Mouse (Mus musculus) lung, embryonic 16.5 days (tissue): ENCODE measurements around the gene Calr. TPM values are rescaled to one million over a fixed set of nuclear protein-coding genes. Genes with fewer than 3 reads are reported as not detected.

Experiments
- ATAC-seq: fragments of 200-750 bp; cut with Nextera tagmentation; 2 replicates; pipeline ENCODE4 v1.8.0; 2017; ENCODE audit warnings: low read depth, mild to moderate bottlenecking, moderate library complexity
- H3K27ac ChIP-seq: fragments of 300-500 bp; sonication (generic); 2 replicates; pipeline ENCODE4 v1.5.1; 2014; ENCODE audit warnings: mild to moderate bottlenecking, control low read depth, low read length
- H3K27me3 ChIP-seq: fragments of 300-500 bp; sonication (generic); 2 replicates; pipeline ENCODE4 v1.6.1; 2014; ENCODE audit warnings: low read depth, low read length, mixed read lengths; ENCODE audit not compliant: control insufficient read depth, insufficient read depth
- H3K36me3 ChIP-seq: fragments of 300-500 bp; sonication (generic); 2 replicates; pipeline ENCODE4 v1.6.1; 2014; ENCODE audit warnings: low read length; ENCODE audit not compliant: control insufficient read depth, insufficient read depth
- H3K4me1 ChIP-seq: fragments of 300-500 bp; sonication (generic); replicated peaks from 2 replicates; pipeline ENCODE4 v1.6.1; 2014; ENCODE audit warnings: low read length, mixed read lengths; ENCODE audit not compliant: control insufficient read depth, insufficient read depth
- H3K4me2 ChIP-seq: fragments of 300-500 bp; sonication (generic); 2 replicates; pipeline ENCODE4 v1.6.1; 2014; ENCODE audit warnings: low read depth, low read length, control low read depth
- H3K4me3 ChIP-seq: fragments of 300-500 bp; sonication (generic); 2 replicates; pipeline ENCODE4 v1.5.1; 2014; ENCODE audit warnings: mild to moderate bottlenecking, low read length, control low read depth
- H3K9ac ChIP-seq: fragments of 300-500 bp; sonication (generic); 2 replicates; pipeline ENCODE4 v1.6.1; 2014; ENCODE audit warnings: low read length, control low read depth
- H3K9me3 ChIP-seq: fragments of 300-500 bp; sonication (generic); 2 replicates; pipeline ENCODE4 v1.6.1; 2016; ENCODE audit warnings: low read length; ENCODE audit not compliant: control insufficient read depth
- WGBS: fragments of 180-500 bp; shearing (Covaris S2); extraction: QIAGEN DNeasy Blood & Tissue Kit; methylation state at CpG from one replicate; pipeline ENCODE4 v1.1.7; 2014; 5-methylcytosine and 5-hydroxymethylcytosine counted together
- polyA plus RNA-seq: library from polyadenylated mRNA; unstranded; fragments of >200 nt; fragmentation: Nextera tagmentation; extraction: Ambion mirVana; gene quantifications from 2 replicates; pipeline ENCODE4 v1.2.1, GENCODE M21; 2015

Calr gene
- polyA plus RNA-seq, 1 experiment from 2014 or later, result 996 TPM

DNA sequence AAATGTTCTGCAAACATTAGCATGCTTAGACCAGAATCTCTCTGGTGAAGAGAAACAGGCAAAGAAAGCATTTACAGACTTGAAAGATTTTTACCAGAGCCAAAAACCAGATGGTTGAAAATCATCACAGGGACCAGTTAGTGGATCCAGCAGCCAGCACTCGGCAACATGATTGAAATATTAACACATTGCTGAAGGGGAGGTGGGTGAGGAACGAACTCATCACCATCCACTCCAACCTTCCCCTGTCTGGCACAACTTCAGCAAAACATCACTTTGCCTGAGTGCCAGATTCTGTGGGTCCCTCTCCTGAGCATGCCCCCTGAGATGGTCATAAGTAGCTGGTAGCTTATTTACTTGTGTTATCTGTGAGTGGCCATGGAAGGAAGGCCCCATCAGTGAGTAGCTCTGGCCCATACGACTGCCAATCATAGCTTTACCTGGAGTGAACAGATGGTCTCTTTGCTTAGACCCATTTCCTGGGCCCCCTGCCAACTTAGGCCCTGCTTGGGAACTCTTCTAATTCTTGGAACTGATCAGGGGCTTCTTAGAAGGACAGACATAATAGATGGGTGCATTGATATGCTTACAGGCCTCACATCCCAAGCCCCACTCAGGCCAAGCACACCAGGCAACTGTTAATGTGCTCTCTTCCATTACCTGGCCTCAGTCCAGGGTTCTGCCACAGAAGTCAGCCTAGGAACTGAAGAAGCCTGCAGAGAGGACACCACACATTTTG lies 30.7 kb upstream of the Calr start:
- Histone ChIP-seq H3K4me2 (no peak overlapping the region), H3K27me3 (no peaks in the 10 kb centered on the region), H3K27ac (no peak overlapping the region), H3K9me3 (no peaks in the 10 kb centered on the region), H3K36me3 (no peaks in the 10 kb centered on the region), H3K4me3 (no peak overlapping the region), H3K4me1 (peaks cover 6% of the 10 kb centered on the region), H3K9ac (no peak overlapping the region)
- no peak for ATAC-seq
- WGBS, result 67% methylated on average over 3 of the region's 3 CpGs

DNA sequence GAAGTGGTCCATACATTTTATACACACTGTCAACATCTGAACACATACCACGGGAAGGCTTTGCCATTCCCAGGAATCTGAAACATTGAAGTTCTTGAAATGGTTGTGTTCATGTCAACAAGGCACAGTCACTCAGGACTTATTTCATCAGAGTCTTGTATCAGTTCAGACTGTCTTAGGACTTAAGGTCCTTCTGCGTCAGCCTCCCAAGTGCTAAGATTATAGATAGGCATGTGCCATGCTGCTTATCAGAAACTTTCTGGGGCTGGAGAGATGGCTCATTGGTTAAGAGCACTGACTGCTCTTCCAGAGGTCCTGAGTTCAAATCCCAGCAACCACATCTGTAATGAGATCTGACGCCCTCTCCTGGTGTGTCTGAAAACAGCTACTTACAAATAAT lies 27.6 kb upstream of the Calr start:
- ATAC-seq, result no peak
- Histone ChIP-seq H3K27ac (no peak overlapping the region), H3K27me3 (no peaks in the 10 kb centered on the region), H3K9ac (no peak overlapping the region), H3K4me1 (peaks cover 11% of the 10 kb centered on the region), H3K4me3 (no peak overlapping the region), H3K9me3 (no peaks in the 10 kb centered on the region), H3K36me3 (no peaks in the 10 kb centered on the region), H3K4me2 (no peak overlapping the region)
- 79% methylated on average over 3 of the region's 3 CpGs for WGBS

DNA sequence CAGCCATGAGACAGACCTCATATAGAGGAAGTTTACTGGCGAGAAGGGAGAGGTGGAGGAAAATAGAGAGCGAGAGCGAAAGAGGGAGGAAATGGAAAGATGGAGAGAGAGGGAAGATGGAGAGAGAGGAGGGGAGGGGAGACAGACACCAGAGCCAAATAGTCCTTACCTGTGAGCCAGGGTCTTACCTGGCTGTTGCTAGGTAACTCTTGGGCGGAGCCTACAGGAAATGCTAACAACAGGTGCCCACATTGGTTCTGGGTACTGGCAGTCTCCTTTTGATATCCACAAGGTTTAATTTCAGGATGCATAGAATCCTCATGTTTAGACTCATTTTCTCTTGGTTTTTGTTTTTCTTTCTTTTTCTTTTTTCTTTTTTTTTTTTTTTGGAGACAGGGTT lies 26.3 kb upstream of the Calr start:
- ATAC-seq, result no peak
- H3K4me3 ChIP-seq, result peak overlapping the region; percentile 57
- peak overlapping the region; percentile 99 for H3K4me2 ChIP-seq
- H3K27ac ChIP-seq, result no peak overlapping the region
- no peaks in the 10 kb centered on the region for H3K9me3 ChIP-seq
- peaks cover 11% of the 10 kb centered on the region for H3K4me1 ChIP-seq
- peak overlapping the region; percentile 75; the same call in 1 of the 2 replicates for H3K9ac ChIP-seq
- WGBS, result 59% methylated on average over 4 of the region's 4 CpGs
- no peaks in the 10 kb centered on the region for H3K27me3 ChIP-seq
- H3K36me3 ChIP-seq, result peaks cover 7% of the 10 kb centered on the region; the same call in 1 of the 2 replicates

DNA sequence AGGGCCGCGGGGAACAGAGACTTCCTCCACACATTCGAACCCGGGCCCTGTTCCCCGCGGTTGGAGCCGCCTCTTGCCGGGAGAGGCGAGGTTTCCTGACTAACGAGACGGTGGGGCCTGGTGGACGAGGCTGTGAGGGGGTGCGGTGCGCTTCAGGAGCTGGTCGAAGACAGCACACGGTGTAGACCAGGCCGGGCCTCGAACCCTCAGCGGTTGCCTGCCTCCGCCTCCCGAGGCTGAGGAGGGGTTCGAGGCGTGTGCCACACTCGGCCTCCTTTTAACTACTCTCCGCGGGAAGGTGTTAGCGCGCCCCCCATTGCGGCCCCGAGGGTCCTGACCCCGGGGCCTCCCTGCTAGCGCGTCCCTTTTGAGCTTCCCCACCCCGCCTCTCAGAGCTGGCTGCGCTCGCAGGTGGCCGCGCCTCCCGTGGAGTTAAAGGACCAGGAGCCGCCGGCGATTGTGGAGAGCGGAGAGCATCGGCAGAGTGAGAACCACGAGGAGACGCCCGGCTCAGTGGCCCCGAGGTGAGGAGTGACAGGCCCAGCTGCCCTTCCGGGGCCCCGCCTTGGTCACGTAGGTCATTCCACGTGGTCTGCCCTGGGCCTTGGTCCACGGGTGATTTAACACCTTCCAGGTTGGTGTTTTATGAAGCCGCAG lies 25.7 kb upstream of the Calr start:
- H3K36me3 ChIP-seq, result peaks cover 12% of the 10 kb centered on the region
- no peak overlapping the region for H3K27ac ChIP-seq
- WGBS, result 2% methylated on average over 48 of the region's 54 CpGs
- no peaks in the 10 kb centered on the region for H3K27me3 ChIP-seq
- H3K4me1 ChIP-seq, result peaks cover 11% of the 10 kb centered on the region
- peak overlapping the region; percentile 99 for H3K4me2 ChIP-seq
- H3K9ac ChIP-seq, result peak overlapping the region; percentile 75
- ATAC-seq, result peak; percentile 65
- H3K4me3 ChIP-seq, result peak overlapping the region; percentile 57
- no peaks in the 10 kb centered on the region for H3K9me3 ChIP-seq

DNA sequence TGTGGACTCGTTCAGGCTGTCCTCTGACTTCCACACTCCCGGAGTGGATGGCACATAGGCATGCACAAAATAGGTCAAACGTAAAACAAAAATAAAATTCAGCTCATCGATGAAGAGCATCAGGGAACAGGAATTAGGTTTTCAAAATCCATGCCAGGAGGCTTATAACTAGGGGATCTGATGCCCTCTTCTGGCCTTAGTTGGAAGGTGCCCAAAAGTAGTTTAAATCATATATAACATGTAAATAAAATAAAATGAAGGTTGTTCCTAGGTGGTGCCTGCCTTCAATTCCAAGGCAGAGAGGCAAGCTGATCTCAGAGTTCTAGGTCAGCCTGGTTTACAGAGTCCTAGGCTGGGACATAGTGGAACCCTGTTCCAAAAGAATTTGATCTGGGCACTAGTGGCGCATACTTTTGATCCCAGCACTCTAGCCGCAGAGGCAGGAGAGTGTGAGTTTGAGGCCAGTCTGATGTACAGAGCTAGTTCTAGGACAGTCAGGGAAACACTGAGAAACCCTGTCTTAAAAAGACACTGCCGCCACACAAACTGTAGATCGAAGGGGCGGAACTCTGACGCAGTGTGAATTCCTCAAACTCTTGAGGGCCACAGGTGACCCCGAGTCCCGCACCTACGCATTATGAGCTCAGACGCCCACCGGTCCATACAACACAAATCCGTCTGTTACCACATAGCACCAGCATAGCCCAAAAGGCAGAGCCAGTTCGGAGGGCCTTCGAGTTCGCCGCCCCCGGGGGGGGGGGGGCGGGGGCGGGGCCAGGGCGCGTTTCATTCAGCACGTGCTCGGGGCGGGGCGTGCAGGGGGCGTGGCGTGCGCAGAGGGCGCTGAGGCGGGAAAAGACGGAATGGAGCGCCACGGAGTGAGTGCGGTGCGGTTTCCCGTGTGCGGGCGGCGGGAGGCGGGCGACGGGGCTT lies 24.9 kb upstream of the Calr start, which contains the start of gene Syce2:
Syce2 (plus strand) TSS at position 736 of the 933 bp plus-strand sequence.
- Histone ChIP-seq H3K4me2 (peak within 1 kb of the TSS; percentile 99), H3K9ac (peak within 1 kb of the TSS; percentile 75), H3K4me3 (peak within 1 kb of the TSS; percentile 57)

DNA sequence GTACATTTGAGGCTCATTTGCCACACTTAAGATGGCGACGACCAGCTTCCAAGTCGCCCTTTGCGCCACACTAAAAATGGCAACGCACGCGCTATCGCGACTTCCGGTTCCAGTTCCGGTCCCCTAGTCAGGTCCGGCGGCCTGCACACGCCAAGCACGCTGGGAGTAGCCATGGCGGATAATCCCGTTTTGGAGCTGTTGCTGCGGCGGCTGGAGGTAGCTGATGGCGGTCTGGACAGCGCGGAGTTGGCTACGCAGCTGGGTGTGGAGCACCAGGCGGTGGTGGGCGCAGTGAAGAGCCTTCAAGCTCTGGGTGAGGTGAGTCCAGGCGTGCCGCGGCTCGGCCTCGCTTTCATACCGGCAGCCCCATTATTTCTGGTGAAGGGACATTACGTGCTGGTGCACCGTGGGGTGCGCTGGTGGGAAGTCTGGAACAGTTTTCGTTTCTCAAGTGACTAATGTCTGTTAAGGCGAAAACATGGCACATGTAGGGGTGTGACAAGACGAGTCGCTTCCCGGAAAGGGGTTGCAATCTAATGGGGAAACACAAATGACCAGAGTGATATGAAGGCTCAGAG lies 10.2 kb upstream of the Calr start, which contains the start of gene Farsa:
Farsa (plus strand) TSS at position 126 of the 578 bp plus-strand sequence.
- Histone ChIP-seq H3K9me3 (no peaks in the 10 kb centered on the region), H3K9ac (peak within 1 kb of the TSS; percentile 87), H3K27me3 (no peaks in the 10 kb centered on the region), H3K4me1 (peaks cover 11% of the 10 kb centered on the region), H3K4me3 (peak within 1 kb of the TSS; percentile 79), H3K4me2 (peak within 1 kb of the TSS; percentile 93), H3K27ac (peak within 1 kb of the TSS; percentile 69), H3K36me3 (peaks cover 14% of the 10 kb centered on the region)
- under 1% methylated on average over 39 of the region's 39 CpGs for WGBS
- ATAC-seq, result peak; percentile 96

More for the DNA sequence above, 24.9 kb upstream of the Calr start, which contains the start of gene Syce2:
- H3K36me3 ChIP-seq, result peaks cover 18% of the 10 kb centered on the region
- no peaks in the 10 kb centered on the region for H3K9me3 ChIP-seq
- 12% methylated on average over 41 of the region's 46 CpGs for WGBS
- H3K27me3 ChIP-seq, result no peaks in the 10 kb centered on the region
- peak; percentile 83 for ATAC-seq
- peaks cover 11% of the 10 kb centered on the region for H3K4me1 ChIP-seq
- no peak within 1 kb of the TSS for H3K27ac ChIP-seq

DNA sequence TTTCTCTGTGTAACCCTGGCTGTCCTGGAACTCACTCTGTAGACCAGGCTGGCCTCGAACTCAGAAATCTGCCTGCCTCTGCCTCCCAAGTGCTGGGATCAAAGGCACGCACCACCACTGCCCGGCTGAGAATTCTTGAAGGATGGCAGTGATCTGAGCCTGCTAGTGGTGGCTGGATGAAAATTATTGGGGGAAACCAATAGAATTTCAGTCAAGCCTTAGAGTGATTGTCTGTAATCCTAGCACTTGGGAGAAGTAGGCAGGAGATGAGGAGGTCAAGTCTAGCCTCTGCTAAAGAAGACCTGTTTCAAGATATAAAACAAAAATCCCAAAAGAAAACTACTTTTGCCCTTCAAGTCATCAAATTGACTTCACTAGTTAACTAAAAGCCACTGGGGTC lies 9.7 kb upstream of the Calr start:
- Histone ChIP-seq H3K36me3 (peaks cover 10% of the 10 kb centered on the region), H3K4me2 (no peak overlapping the region), H3K27me3 (no peaks in the 10 kb centered on the region), H3K4me3 (no peak overlapping the region), H3K27ac (no peak overlapping the region), H3K9ac (no peak overlapping the region), H3K4me1 (peaks cover 11% of the 10 kb centered on the region), H3K9me3 (no peaks in the 10 kb centered on the region)
- ATAC-seq, result peak; percentile 20; the same call in 1 of the 2 replicates
- 93% methylated on average over 3 of the region's 3 CpGs for WGBS

DNA sequence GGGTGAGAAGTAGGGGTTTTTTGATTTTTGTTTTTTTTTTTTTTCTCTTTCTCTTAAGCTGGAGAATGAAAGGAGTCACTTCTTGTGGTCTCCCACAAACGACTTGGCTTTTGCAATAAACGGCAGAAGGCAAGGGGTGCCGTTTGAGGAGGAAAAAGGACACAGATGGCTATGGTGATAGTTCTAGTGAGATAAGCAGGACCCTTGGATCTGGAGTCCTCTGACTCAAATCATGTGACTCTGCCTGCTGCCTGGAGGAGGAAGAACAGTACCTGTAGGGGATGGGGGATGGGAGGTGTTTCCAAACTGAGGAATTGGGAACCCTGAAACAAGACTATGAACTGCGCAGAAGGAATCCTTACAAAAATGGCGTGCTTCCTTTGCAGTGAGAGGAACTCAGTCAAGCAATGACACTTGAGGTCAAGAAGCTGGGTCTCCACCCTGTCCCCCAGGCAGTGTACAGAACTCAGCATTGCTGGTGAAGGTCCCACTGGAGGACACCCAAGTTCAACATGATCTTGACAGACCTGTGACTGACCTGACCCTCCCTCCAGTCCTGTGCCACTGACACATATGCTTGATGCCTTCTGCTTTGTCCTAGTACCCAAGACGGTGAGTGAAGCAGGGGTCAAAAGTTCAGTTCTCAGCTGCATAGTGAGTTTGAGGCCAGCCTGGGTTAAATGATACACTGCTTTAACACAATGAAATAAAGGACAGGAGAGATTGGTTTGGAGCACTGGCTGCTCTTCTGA lies 1.1 kb upstream of the Calr start:
- no peaks in the 10 kb centered on the region for H3K9me3 ChIP-seq
- no peak for ATAC-seq
- peak overlapping the region; percentile 73 for H3K9ac ChIP-seq
- H3K4me1 ChIP-seq, result peaks cover 27% of the 10 kb centered on the region
- no peaks in the 10 kb centered on the region for H3K27me3 ChIP-seq
- peak overlapping the region; percentile 74 for H3K27ac ChIP-seq
- H3K36me3 ChIP-seq, result peaks cover 25% of the 10 kb centered on the region
- peak overlapping the region; percentile 60 for H3K4me3 ChIP-seq
- 36% methylated on average over 6 of the region's 6 CpGs for WGBS
- peak overlapping the region; percentile 73 for H3K4me2 ChIP-seq
